Mouse (Mus musculus) neural tube, embryonic 13.5 days (tissue): ENCODE results near the gene Vps35l. TPM values are rescaled to one million over a fixed set of nuclear protein-coding genes. Genes with fewer than 3 reads are reported as not detected.
A peak's percentile ranks its signal among the peaks of the same experiment; 100 is the strongest.

ENCODE experiments used
- ATAC-seq: fragments of 200-750 bp; cut with Nextera tagmentation; 2 replicates; pipeline ENCODE4 v1.8.0; 2017; ENCODE audit warnings: low read depth, mild to moderate bottlenecking, moderate TSS enrichment, moderate library complexity
- H3K27ac ChIP-seq: fragments of 300-500 bp; sonication (generic); replicated peaks from 2 replicates; pipeline ENCODE4 v1.5.1; 2015; ENCODE audit warnings: moderate library complexity, mild to moderate bottlenecking, inconsistent platforms
- H3K27me3 ChIP-seq: fragments of 300-500 bp; sonication (generic); 2 replicates; pipeline ENCODE4 v1.6.1; 2015; ENCODE audit warnings: mild to moderate bottlenecking, inconsistent platforms
- H3K36me3 ChIP-seq: fragments of 300-500 bp; sonication (generic); 2 replicates; pipeline ENCODE4 v1.6.1; 2015; ENCODE audit warnings: mild to moderate bottlenecking, inconsistent platforms
- H3K4me1 ChIP-seq: fragments of 300-500 bp; sonication (generic); replicated peaks from 2 replicates; pipeline ENCODE4 v1.6.1; 2015; ENCODE audit warnings: inconsistent platforms
- H3K4me2 ChIP-seq: fragments of 300-500 bp; sonication (generic); 2 replicates; pipeline ENCODE4 v1.6.1; 2015; ENCODE audit warnings: inconsistent platforms, mild to moderate bottlenecking, moderate library complexity
- H3K4me3 ChIP-seq: fragments of 300-500 bp; sonication (generic); 2 replicates; pipeline ENCODE4 v1.5.1; 2015; ENCODE audit warnings: mild to moderate bottlenecking, inconsistent platforms
- H3K9ac ChIP-seq: fragments of 300-500 bp; sonication (generic); 2 replicates; pipeline ENCODE4 v1.6.1; 2015; ENCODE audit warnings: moderate library complexity, mild to moderate bottlenecking, inconsistent platforms
- H3K9me3 ChIP-seq: fragments of 300-500 bp; sonication (generic); 2 replicates; pipeline ENCODE4 v1.6.1; 2016; ENCODE audit warnings: inconsistent platforms
- WGBS: fragments of 180-500 bp; shearing (Covaris S2); methylation state at CpG from one replicate; pipeline ENCODE4 v1.1.7; 2015; 5-methylcytosine and 5-hydroxymethylcytosine counted together
- polyA plus RNA-seq: library from polyadenylated mRNA; unstranded; fragments of >200 nt; fragmentation: Nextera tagmentation; extraction: Ambion mirVana; gene quantifications from 2 replicates; pipeline ENCODE4 v1.2.1, GENCODE M21; 2015

Vps35l gene
- 86.8 and 87.6 TPM in 2 replicates for polyA plus RNA-seq

DNA sequence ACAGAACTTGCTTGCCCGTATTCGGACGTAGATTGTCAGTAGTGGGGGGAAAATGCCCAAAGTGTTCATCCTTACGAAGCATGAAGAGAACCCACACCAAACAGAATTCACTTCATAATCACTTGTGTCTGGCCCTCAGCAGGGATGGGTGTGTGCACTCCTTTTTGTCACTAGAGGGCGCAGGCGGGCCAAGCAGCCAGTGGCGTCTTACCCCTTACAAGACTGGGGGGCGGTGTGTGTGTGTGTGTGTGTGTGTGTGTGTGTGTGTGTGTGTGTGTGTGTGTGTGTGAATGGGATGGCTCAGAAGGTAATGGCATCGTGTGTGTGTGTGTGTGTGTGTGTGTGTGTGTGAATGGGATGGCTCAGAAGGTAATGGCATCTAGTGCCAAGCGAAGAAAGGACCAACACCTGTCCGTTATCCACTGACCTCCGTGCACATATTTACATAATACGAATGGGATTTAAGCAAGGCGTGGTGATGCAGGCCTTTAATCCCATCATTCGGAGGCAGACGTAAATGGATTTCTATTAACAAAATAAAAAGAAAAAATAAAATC is at the start of gene Vps35l:
Gene Vps35l (plus strand): TSS at position 252 of the 557 bp plus-strand sequence.
- Histone ChIP-seq H3K9ac (peak within 1 kb of the TSS; percentile 82), H3K27ac (peak within 1 kb of the TSS; percentile 87), H3K36me3 (peaks cover 30% of the 10 kb centered on the region), H3K27me3 (no peaks in the 10 kb centered on the region), H3K4me2 (peak within 1 kb of the TSS; percentile 82), H3K9me3 (no peaks in the 10 kb centered on the region), H3K4me1 (peaks cover 20% of the 10 kb centered on the region), H3K4me3 (peak within 1 kb of the TSS; percentile 77)
- WGBS = 2% methylated on average over 15 of the region's 16 CpGs
- ATAC-seq = peak; percentile 94

DNA sequence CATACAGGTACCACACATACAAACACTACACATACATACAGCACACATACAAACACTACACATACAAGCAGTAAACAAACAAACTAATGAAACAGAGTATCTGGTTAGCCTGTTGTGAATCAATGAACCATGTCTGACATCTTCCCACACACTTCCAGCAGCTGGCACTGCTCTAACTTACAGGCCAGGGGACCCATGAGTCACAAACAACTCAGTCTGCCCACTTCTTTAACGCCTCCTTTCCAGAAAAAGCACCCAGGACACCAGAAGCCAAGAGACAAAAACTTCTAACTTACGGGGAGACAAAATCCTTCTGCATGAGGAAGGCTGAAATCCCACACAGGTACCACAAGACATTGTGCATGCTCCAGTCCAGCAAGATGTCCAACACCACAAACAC is 48.7 kb upstream of the Vps35l start:
- no peak overlapping the region for H3K4me2 ChIP-seq
- H3K36me3 ChIP-seq = peaks cover 91% of the 10 kb centered on the region
- no peak overlapping the region for H3K27ac ChIP-seq
- ATAC-seq = no peak
- no peaks in the 10 kb centered on the region for H3K27me3 ChIP-seq
- 92% methylated on average over 2 of the region's 2 CpGs for WGBS
- no peaks in the 10 kb centered on the region for H3K4me1 ChIP-seq
- no peak overlapping the region for H3K9ac ChIP-seq
- no peak overlapping the region for H3K4me3 ChIP-seq
- H3K9me3 ChIP-seq = no peaks in the 10 kb centered on the region

DNA sequence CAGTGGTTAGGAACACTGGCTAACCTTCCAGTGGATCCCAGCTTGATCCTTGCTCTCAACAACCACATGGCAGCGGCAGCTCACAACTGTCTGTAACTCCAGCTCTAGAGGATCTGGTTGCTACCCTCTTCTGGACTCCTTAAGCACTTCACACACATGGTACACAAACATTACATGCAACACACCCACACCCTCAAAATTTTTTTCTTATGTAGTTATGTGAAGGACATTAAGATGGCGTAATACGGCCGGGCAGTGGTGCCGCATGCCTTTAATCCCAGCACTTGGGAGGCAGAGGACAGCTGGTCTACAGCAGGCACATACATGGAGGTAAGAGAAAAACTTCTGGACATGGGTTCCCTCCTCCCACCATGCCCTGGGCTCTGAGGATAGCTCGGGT is 43.9 kb upstream of the Vps35l start:
- Histone ChIP-seq H3K4me2 (no peak overlapping the region), H3K4me3 (no peak overlapping the region), H3K9me3 (no peaks in the 10 kb centered on the region), H3K27ac (no peak overlapping the region), H3K27me3 (no peaks in the 10 kb centered on the region), H3K4me1 (peaks cover 7% of the 10 kb centered on the region; the same call in 1 of the 2 replicates), H3K36me3 (peaks cover 75% of the 10 kb centered on the region), H3K9ac (no peak overlapping the region)
- no peak for ATAC-seq
- 95% methylated on average over 6 of the region's 6 CpGs for WGBS

DNA sequence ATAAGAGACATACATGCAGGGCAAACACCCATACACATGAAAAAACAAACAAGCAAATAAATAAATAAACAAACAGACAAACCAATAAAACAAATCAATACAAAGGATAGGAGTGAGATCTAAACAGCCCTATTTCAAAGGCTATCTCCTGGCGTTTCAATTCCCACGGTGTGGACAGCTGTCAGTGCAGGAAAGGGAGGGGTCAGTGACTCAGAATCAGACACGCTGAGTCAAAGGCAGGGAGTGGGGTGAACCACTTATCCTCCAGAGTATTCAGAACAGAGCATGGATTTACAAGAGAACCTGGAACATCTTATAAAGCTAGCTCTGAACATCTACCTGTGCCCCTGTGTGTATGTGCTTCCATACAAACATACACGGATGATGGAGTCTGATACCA is 42.9 kb upstream of the Vps35l start:
- peaks cover 7% of the 10 kb centered on the region; the same call in 1 of the 2 replicates for H3K4me1 ChIP-seq
- H3K4me2 ChIP-seq = no peak overlapping the region
- 85% methylated on average over 4 of the region's 4 CpGs for WGBS
- H3K9ac ChIP-seq = no peak overlapping the region
- peaks cover 71% of the 10 kb centered on the region for H3K36me3 ChIP-seq
- no peak overlapping the region for H3K27ac ChIP-seq
- H3K27me3 ChIP-seq = no peaks in the 10 kb centered on the region
- no peak overlapping the region for H3K4me3 ChIP-seq
- no peak for ATAC-seq
- no peaks in the 10 kb centered on the region for H3K9me3 ChIP-seq

DNA sequence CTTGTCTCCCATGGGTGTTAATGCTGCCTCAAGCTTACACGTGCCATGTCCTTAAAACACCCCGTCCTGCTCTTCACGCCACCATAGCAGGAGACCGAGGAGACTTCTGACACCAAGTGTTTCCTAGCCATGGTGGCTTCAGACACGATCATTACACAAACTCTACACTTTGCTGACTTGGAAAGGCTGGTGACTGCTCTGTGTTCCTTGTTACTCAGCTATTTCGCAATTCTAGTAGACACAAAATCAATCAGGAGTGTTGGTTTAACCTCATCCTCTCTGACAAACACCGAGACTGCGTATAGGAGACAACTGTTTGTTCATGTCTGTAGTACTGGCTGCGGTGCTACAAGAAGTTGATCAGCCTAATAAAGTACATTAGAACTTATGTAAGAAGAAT is 41.1 kb upstream of the Vps35l start:
- Histone ChIP-seq H3K27me3 (no peaks in the 10 kb centered on the region), H3K9ac (no peak overlapping the region), H3K4me2 (no peak overlapping the region), H3K4me1 (peaks cover 18% of the 10 kb centered on the region), H3K36me3 (peaks cover 57% of the 10 kb centered on the region), H3K27ac (no peak overlapping the region), H3K9me3 (no peaks in the 10 kb centered on the region), H3K4me3 (no peak overlapping the region)
- no peak for ATAC-seq
- WGBS = 91% methylated on average over 9 of the region's 9 CpGs

DNA sequence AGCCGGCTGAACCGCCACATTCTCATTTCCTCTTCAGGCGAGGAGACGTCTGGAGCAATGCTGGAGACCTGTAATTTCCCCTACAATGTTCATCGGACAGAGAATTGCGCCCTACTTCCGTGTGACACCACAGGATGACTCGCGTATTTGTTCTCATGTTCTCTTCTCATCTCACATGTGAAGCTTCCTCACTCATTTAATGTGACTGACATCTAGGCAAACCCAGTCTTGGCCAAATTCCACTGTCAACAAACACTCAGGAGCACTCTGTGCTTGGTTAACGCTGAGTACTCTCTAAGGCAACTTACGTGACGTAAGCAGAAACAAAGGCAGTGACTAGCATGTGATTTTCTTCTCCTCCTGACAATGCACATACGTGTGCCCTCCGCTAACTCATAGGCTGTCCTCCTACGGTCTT is 36.9 kb upstream of the Vps35l start:
- ATAC-seq = no peak
- Histone ChIP-seq H3K36me3 (peaks cover 16% of the 10 kb centered on the region), H3K9me3 (no peaks in the 10 kb centered on the region), H3K27ac (no peak overlapping the region), H3K4me3 (no peak overlapping the region), H3K27me3 (no peaks in the 10 kb centered on the region), H3K9ac (no peak overlapping the region), H3K4me2 (peak overlapping the region; percentile 64), H3K4me1 (peaks cover 36% of the 10 kb centered on the region)
- 90% methylated on average over 15 of the region's 15 CpGs for WGBS

DNA sequence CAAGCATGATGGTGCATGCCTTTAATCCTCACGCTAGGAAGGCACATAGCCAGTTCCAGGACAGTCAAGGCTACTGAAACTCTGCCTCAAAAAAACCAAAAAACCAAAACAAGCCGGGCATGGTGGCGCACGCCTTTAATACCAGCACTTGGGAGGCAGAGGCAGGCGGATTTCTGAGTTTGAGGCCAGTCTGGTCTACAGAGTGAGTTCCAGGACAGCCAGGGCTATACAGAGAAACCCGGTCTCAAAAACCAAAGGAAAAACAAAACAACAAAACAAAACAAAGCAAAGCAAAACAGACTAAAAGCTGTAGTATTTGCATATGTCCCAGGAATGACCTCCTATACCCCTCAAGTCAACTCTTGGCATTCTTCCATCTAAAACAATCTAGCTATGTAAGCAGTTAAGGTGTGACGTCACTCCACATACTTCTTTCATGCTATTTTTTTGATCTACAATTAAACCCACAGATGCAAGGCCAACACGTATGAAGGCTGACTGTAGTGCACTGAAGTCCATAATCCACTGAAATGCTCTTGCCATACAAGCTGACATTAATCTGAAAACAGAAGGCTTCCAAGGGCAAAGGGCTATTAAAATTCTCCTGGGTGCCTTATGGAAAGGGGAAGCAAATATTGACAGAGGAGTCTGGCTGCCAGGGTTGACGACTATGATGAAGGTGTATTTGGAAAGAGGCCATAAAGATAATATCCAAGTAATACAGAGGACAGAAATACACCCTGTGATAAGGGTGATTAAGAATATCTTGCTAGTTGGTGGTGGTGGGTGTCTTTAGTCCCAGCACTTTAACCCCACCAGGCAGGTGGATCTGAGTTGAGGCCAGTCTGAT is 35.8 kb upstream of the Vps35l start:
- H3K36me3 ChIP-seq = peaks cover 9% of the 10 kb centered on the region
- H3K9ac ChIP-seq = peak overlapping the region; percentile 94
- H3K4me3 ChIP-seq = peak overlapping the region; percentile 89
- H3K9me3 ChIP-seq = no peaks in the 10 kb centered on the region
- peaks cover 36% of the 10 kb centered on the region for H3K4me1 ChIP-seq
- peak overlapping the region; percentile 64 for H3K4me2 ChIP-seq
- no peaks in the 10 kb centered on the region for H3K27me3 ChIP-seq
- 75% methylated on average over 9 of the region's 9 CpGs for WGBS
- no peak for ATAC-seq
- peak overlapping the region; percentile 94 for H3K27ac ChIP-seq

DNA sequence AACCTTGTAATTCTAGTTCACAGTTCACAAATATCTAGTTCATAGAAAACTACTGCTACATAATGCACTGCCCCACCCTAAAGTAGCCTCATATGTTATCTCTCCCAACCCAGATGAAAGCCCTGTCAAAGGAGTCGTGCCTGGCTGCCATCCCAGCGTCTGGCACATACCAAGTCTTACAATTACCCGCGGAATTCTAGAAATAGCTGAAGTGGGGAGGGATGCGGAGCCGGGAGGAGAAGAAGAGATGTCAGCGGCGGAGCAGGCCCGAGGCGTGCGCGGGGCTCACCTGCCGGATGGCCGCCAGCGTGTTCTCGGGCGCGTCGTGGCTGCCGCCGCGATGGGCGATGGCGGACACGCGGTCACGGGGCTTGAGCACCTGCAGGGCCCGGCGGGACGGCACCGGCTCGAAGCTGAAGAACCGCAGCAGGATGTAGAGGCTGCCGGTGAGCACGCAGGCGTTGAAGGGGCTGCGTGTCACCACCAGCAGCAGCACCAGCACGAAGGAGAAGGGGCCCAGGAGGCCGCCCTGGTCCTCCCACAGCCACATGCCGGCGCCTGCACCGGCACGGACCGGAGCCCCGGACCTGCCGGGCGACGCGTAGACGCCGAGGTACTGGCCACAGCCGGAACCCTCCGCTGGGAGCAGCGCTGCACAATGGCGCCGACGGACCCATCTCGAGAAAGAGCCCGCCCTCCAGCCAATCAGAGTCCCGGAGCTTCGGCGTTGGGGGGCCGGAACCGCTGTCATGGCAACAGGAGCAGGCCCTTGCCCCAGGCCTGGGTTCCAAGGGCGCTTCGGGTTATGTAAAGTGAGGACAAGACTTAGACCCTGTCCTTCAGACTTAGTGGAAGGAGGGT is 34.7 kb upstream of the Vps35l start, which contains the start of gene Gde1:
Gene Gde1 (minus strand): TSS at position 678 of the 861 bp plus-strand sequence.
- peak; percentile 94 for ATAC-seq
- WGBS = under 1% methylated on average over 44 of the region's 66 CpGs
- H3K27me3 ChIP-seq = no peaks in the 10 kb centered on the region
- H3K36me3 ChIP-seq = peaks cover 9% of the 10 kb centered on the region
- peak within 1 kb of the TSS; percentile 94 for H3K27ac ChIP-seq
- H3K9ac ChIP-seq = peak within 1 kb of the TSS; percentile 94
- H3K4me3 ChIP-seq = peak within 1 kb of the TSS; percentile 89
- H3K4me2 ChIP-seq = peak within 1 kb of the TSS; percentile 64
- H3K9me3 ChIP-seq = no peaks in the 10 kb centered on the region
- H3K4me1 ChIP-seq = peaks cover 29% of the 10 kb centered on the region

DNA sequence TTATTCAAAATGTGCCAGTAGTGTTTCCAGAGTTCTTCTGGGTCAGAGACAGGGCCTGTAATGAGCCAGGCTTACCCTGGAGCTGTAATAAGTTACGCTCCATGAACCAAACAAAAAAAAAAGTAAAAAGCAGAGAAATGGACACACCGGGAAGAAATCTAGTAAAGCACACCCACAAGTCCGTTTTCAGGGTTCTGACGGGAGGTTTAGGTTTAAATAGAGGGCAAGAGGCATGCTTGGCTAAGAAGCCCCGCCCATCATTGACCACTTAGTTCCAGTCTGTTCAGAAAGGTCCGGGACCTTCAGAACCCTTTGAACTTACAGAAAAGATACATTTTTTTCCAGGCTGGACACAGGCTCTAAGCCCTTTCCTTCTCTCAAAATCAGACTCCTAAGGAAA is 34.0 kb upstream of the Vps35l start:
- peaks cover 29% of the 10 kb centered on the region for H3K4me1 ChIP-seq
- ATAC-seq = no peak
- H3K36me3 ChIP-seq = peaks cover 9% of the 10 kb centered on the region
- 0 out of 2 replicates have a peak overlapping the region, but pooled peaks have one; percentile 94 for H3K9ac ChIP-seq
- H3K27me3 ChIP-seq = no peaks in the 10 kb centered on the region
- H3K27ac ChIP-seq = peak overlapping the region; percentile 94
- H3K9me3 ChIP-seq = no peaks in the 10 kb centered on the region
- peak overlapping the region; percentile 64 for H3K4me2 ChIP-seq
- H3K4me3 ChIP-seq = peak overlapping the region; percentile 89
- WGBS = 38% methylated on average over 6 of the region's 6 CpGs

DNA sequence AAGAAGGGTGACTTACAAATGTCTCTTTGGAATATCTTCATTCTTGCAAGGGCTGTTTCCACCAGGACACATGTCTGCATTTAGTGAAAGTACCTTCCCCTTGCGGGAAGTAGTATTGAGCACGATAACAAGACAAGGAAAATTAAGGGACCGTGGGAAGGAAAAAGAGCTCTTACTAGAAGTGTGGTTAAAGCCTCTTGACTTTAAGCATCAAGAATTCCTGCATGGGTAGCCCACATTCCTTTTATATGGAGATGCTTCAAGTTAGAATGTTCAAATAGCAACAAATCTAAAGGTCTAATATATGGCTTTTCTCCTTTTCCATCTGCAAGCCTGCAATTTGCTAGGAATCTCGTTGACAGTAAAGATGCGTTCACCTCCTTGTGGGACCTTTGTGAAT is 33.5 kb upstream of the Vps35l start:
- Histone ChIP-seq H3K4me1 (peaks cover 29% of the 10 kb centered on the region), H3K4me2 (no peak overlapping the region), H3K9me3 (no peaks in the 10 kb centered on the region), H3K27me3 (no peaks in the 10 kb centered on the region), H3K36me3 (peaks cover 9% of the 10 kb centered on the region), H3K27ac (no peak overlapping the region), H3K9ac (no peak overlapping the region), H3K4me3 (no peak overlapping the region)
- ATAC-seq = no peak
- 88% methylated on average over 5 of the region's 5 CpGs for WGBS

DNA sequence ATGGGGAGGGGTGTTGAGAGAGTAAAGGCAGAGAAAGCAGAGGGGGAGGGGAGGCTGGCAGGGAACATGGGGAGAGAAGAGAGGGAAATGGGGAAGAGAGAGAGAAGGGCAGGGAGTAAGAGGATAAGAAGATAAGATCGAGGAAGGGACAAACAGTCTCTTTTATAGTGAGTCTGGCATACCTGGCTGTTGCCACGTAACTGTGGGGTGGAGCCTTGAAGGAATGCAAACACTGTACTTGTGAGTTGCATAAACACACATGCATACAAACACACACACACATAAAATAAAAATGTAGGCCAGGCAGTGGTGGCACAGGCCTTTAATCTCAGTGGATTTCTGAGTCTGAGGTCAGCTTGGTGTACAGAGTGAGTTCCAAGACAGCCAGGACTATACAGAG is 32.8 kb upstream of the Vps35l start:
- Histone ChIP-seq H3K4me1 (peaks cover 29% of the 10 kb centered on the region), H3K9me3 (no peaks in the 10 kb centered on the region), H3K9ac (no peak overlapping the region), H3K27ac (no peak overlapping the region), H3K27me3 (no peaks in the 10 kb centered on the region), H3K4me2 (no peak overlapping the region), H3K4me3 (no peak overlapping the region), H3K36me3 (peaks cover 2% of the 10 kb centered on the region; the same call in 1 of the 2 replicates)
- 90% methylated on average over 2 of the region's 2 CpGs for WGBS
- no peak for ATAC-seq

DNA sequence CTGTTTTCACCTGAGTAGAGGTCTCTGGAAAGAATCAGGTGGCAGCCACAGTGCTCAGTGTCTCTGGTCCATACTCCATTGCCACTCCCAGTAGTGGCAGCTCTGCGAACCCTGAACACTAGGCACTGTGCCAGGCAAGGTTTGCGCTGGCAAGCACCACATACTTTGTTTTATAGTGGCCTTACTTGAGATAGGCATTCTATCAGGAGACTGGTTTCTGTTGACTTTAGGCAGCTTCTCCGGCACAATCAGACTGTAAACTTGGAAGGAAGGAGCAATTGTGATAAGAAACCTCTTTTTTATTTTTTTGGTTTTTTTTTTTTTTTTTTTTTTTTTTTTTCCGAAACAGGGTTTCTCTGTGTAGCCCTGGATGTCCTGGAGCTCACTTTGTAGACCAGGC is 32.0 kb upstream of the Vps35l start:
- Histone ChIP-seq H3K4me3 (no peak overlapping the region), H3K4me2 (no peak overlapping the region), H3K27ac (no peak overlapping the region), H3K27me3 (no peaks in the 10 kb centered on the region), H3K9me3 (no peaks in the 10 kb centered on the region), H3K36me3 (no peaks in the 10 kb centered on the region), H3K4me1 (peaks cover 29% of the 10 kb centered on the region), H3K9ac (no peak overlapping the region)
- no peak for ATAC-seq
- WGBS = 90% methylated on average over 4 of the region's 4 CpGs
